Mouse (Mus musculus) limb, embryonic 10.5 days (tissue): ENCODE measurements around the gene Ccnf. TPM values are rescaled to one million over a fixed set of nuclear protein-coding genes. Genes with fewer than 3 reads are reported as not detected.
A peak's percentile ranks its signal among the peaks of the same experiment; 100 is the strongest.

ENCODE experiments used
- DNase-seq: peaks from one replicate; pipeline ENCODE4 v3.0.0-alpha.2; 2017; ENCODE audit warnings: low spot score
- H3K27ac ChIP-seq: fragments of 300-500 bp; sonication (generic); 2 replicates; pipeline ENCODE4 v1.5.1; 2016; ENCODE audit warnings: mild to moderate bottlenecking
- H3K27me3 ChIP-seq: fragments of 300-500 bp; sonication (generic); 2 replicates; pipeline ENCODE4 v1.6.1; 2016; ENCODE audit warnings: low read depth, mild to moderate bottlenecking; ENCODE audit not compliant: poor library complexity, severe bottlenecking
- H3K36me3 ChIP-seq: fragments of 300-500 bp; sonication (generic); 2 replicates; pipeline ENCODE4 v1.6.1; 2016; ENCODE audit warnings: mild to moderate bottlenecking, moderate library complexity
- H3K4me1 ChIP-seq: fragments of 300-500 bp; sonication (generic); 2 replicates; pipeline ENCODE4 v1.6.1; 2016
- H3K4me3 ChIP-seq: fragments of 300-500 bp; sonication (generic); 2 replicates; pipeline ENCODE4 v1.5.1; 2016; ENCODE audit warnings: mild to moderate bottlenecking, moderate library complexity
- H3K9me3 ChIP-seq: fragments of 300-500 bp; sonication (generic); replicated peaks from 2 replicates; pipeline ENCODE4 v1.6.1; 2016; ENCODE audit warnings: mild to moderate bottlenecking
- WGBS: fragments of 180-500 bp; shearing (Covaris S2); methylation state at CpG from one replicate; pipeline ENCODE4 v1.1.7; 2016; 5-methylcytosine and 5-hydroxymethylcytosine counted together
- polyA plus RNA-seq: library from polyadenylated mRNA; unstranded; fragments of >200 nt; fragmentation: Nextera tagmentation; extraction: Ambion mirVana; gene quantifications from 2 replicates; pipeline ENCODE4 v1.2.1, GENCODE M21; 2016

Gene Ccnf
- polyA plus RNA-seq, 1 experiment from 2014 or later = 120 TPM

DNA sequence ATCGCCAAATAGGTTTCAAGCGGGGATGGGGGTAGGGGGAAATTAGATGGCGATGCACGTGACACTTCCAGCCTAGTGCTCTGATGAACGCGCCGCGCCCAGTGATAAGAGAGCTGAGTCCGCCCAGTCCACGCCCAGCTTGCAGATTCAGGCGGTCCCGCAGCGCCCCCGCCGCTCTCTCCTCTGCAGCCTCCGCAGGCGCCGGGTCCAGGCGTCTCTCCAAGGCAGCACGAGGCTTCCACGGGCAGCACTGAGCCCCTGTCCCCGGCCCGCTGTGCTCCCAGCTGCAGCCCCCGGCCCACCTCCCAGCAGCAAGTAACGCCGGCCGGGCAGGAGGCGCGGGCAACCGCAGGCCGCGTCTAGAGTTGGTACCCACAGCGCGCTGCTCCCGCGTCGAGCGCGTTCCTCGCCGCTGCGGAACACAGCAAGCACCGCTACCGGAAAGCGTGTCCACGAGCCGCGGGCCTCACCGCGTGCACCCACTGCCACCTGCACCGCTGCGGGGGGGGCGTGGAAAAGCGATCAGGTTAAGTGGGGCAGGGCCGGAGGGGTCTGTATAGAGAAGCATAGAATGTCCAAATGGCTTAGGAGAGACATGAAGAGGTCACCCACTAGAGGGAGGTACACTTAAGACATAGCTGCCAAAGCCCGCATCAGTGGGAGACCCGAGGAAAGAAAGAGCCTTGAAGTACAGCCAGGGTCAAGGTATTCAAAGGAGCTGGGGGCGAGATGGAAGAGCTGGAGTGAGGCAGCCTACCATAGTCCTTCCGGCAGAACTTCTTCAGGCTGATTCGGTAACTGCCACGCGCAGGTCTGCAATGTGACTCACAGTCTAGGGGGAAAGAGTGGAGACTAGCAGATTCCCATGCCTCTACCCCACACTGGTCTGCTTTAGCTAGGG, 44.6 kb downstream of the Ccnf start:
- peaks cover 79% of the 10 kb centered on the region for H3K4me1 ChIP-seq

DNA sequence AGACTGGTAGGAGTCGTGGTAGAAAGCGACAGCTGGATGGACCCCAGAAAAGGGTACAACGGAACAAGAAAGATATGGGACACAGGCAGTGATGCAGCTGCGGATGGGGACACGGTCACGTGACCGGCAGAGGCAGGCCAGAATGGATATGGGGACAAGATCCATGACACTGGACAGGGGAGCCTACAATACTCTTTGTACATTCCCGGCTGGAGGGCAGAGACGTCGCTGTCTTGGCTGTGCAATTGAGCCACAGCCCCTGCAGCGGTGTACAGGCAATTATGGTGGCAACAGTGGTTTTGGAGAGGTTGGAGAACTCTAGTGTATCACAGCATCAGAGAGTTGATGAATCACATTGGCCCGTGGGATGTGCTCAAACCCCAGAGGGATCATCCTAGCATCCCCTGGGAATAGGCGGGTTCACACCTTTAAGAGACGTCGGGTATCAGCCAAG, 45.3 kb downstream of the Ccnf start:
- H3K4me1 ChIP-seq = peaks cover 71% of the 10 kb centered on the region
- peak overlapping the region; percentile 87 for H3K27ac ChIP-seq
- peaks cover 22% of the 10 kb centered on the region for H3K27me3 ChIP-seq
- H3K36me3 ChIP-seq = peaks cover 4% of the 10 kb centered on the region; the same call in 1 of the 2 replicates
- H3K9me3 ChIP-seq = no peaks in the 10 kb centered on the region
- DNase-seq = no peak
- WGBS = 8% methylated on average over 15 of the region's 15 CpGs
- H3K4me3 ChIP-seq = peak overlapping the region; percentile 70

More for the DNA sequence above, 44.6 kb downstream of the Ccnf start:
- no peaks in the 10 kb centered on the region for H3K9me3 ChIP-seq
- peak overlapping the region; percentile 70 for H3K4me3 ChIP-seq
- 6% methylated on average over 62 of the region's 62 CpGs for WGBS
- peak; percentile 70 for DNase-seq
- H3K36me3 ChIP-seq = peaks cover 4% of the 10 kb centered on the region; the same call in 1 of the 2 replicates
- H3K27ac ChIP-seq = peak overlapping the region; percentile 87
- peaks cover 22% of the 10 kb centered on the region for H3K27me3 ChIP-seq

DNA sequence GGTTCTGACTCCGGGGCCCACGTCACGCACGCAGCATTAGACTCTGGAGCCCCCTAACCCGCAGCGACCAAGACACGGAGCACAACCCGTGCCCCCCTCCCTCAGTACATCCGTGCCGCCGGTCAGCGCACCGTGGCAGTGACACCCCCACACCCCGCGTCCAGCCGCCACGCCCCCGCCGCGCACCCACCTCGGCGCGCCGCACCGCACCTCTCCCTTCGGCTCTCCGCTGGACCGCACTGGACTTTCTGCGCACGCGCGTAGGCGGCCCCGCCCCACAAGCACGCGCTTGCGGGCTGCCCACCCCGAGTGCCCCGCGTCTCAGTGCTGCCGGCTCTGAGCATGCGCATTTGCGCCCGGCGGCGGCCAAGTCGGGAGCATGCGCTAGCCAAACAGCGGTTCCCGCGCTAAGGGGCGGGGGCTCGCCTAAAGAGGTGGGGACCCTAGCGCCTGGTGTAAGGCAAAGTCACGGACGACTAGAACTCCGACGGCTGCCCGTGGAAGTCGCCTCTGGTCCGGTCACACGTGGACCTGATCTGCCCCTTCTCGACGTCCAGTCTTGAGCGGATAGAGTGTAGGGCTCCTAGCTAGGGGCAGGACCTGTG, 45.9 kb downstream of the Ccnf start, which contains the start of gene Tbc1d24:
Gene Tbc1d24, minus strand, starts transcription at position 279 of the 605 bp plus-strand sequence.
- peaks cover 22% of the 10 kb centered on the region for H3K27me3 ChIP-seq
- peaks cover 4% of the 10 kb centered on the region; the same call in 1 of the 2 replicates for H3K36me3 ChIP-seq
- no peaks in the 10 kb centered on the region for H3K9me3 ChIP-seq
- peak within 1 kb of the TSS; percentile 70 for H3K4me3 ChIP-seq
- H3K27ac ChIP-seq = peak within 1 kb of the TSS; percentile 87
- DNase-seq = peak; percentile 97
- under 1% methylated on average over 65 of the region's 65 CpGs for WGBS
- H3K4me1 ChIP-seq = peaks cover 66% of the 10 kb centered on the region

DNA sequence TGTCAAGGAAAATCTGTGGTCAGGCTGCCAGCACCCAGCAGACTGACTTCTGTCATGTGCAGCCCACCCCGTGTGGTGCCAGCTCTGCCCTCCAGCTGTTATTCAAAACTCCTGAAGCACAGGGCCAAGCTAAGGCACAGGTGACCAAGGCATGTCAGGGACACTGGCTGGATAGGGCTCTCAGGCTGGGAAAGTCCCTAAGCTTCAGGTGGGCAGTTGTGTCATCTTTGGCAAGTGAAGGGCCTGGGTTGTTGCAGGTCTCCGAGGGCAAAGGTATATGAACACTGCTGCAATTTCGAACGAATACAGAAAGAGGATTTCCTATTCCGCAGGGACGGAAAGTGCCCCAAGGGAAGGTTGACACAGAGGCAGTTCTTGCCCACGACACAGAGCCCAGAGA, 46.4 kb downstream of the Ccnf start:
- H3K27ac ChIP-seq = peak overlapping the region; percentile 87
- peaks cover 4% of the 10 kb centered on the region; the same call in 1 of the 2 replicates for H3K36me3 ChIP-seq
- 13% methylated on average over 7 of the region's 7 CpGs for WGBS
- H3K27me3 ChIP-seq = peaks cover 22% of the 10 kb centered on the region
- no peaks in the 10 kb centered on the region for H3K9me3 ChIP-seq
- peaks cover 61% of the 10 kb centered on the region for H3K4me1 ChIP-seq
- H3K4me3 ChIP-seq = peak overlapping the region; percentile 70
- DNase-seq = peak; percentile 53

DNA sequence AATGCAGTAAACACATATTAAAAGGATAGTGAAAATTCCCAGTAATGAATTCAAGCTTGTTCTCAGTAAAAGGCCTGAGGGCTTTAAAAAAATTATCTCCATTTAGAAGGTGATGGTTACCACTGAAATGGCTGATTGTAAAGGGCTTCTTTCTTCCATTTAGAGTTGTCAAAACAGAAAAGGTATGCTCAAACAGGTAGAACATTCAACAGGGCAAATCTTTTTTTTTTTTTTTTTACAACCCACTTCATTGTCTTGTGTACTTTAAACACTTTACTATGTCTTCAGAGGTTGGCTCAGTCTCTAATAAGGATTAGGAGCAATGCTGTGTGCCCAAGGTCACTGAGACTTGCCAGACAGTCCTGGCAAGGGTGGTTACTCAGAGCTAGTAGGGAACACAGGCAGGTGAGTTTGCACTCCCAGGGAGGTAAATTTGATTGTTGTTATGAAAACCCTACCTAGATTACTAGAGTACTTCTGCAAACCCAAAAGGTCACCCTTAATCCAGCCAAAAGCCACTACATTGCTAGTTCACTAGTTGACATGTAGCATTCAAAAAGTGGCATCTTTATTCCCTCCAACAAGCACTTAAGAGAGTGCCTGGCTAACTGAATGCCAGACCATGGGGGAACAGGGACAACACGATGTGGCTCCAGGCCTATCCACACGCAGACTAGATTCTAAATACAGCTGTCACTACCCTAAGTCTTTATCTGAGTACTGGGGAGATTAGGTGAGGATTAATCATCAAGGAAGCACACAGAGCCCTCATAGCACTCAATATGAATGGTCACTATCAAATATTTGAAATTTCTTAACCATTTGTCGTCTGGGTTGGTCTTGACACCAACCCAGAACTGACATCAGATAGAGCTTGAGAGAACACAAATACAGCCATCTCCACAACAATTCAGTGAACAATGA, 47.4 kb downstream of the Ccnf start:
- peaks cover 22% of the 10 kb centered on the region for H3K27me3 ChIP-seq
- H3K27ac ChIP-seq = no peak overlapping the region
- no peak overlapping the region for H3K4me3 ChIP-seq
- no peak for DNase-seq
- H3K36me3 ChIP-seq = peaks cover 4% of the 10 kb centered on the region; the same call in 1 of the 2 replicates
- peaks cover 51% of the 10 kb centered on the region for H3K4me1 ChIP-seq
- 79% methylated on average over 3 of the region's 3 CpGs for WGBS
- H3K9me3 ChIP-seq = no peaks in the 10 kb centered on the region

DNA sequence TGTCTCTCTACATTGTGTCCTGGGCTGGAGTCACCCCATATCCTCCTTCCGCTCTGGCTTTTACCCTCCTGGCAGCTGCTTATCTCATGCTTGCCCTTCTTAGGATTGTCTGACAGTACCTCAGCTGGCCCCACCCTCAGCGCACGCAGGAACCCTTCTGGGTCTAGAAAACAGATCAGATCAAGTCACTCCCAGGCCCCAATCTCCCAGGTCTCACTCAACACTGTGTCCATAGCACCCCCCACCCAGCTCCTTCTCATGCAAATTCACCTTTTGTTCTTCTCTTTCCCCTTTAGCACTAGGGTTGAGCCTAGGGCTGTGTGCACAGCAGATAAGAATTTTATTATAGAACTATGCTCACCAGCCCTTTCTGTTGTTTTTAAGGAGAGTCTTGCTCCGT, 48.2 kb downstream of the Ccnf start:
- peaks cover 43% of the 10 kb centered on the region for H3K4me1 ChIP-seq
- no peak for DNase-seq
- H3K27me3 ChIP-seq = peaks cover 22% of the 10 kb centered on the region
- no peak overlapping the region for H3K4me3 ChIP-seq
- no peak overlapping the region for H3K27ac ChIP-seq
- H3K36me3 ChIP-seq = peaks cover 4% of the 10 kb centered on the region; the same call in 1 of the 2 replicates
- 54% methylated on average over 4 of the region's 4 CpGs for WGBS
- no peaks in the 10 kb centered on the region for H3K9me3 ChIP-seq

DNA sequence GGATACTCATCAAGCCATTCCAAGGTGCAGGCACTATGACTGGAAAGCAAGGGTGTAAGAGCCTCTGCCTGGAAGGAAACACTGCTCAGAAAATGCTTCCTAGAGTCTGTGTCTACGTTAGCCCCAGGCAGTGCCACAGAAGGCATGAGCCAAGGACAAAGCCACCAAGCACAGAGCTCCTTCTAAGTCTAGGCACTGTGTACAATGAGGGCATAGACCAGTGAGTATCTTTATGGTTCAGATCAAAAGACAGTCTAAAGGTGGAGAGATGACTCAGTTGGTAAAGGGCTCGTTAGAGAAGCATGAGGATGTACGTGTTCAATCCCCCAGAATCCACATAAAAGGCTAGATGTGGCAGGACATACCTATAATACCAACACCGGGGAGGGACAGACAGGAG, 50.2 kb downstream of the Ccnf start:
- H3K27ac ChIP-seq = no peak overlapping the region
- 85% methylated on average over 4 of the region's 4 CpGs for WGBS
- no peaks in the 10 kb centered on the region for H3K36me3 ChIP-seq
- no peak for DNase-seq
- H3K27me3 ChIP-seq = peaks cover 3% of the 10 kb centered on the region
- no peaks in the 10 kb centered on the region for H3K9me3 ChIP-seq
- H3K4me3 ChIP-seq = no peak overlapping the region
- H3K4me1 ChIP-seq = peaks cover 23% of the 10 kb centered on the region

DNA sequence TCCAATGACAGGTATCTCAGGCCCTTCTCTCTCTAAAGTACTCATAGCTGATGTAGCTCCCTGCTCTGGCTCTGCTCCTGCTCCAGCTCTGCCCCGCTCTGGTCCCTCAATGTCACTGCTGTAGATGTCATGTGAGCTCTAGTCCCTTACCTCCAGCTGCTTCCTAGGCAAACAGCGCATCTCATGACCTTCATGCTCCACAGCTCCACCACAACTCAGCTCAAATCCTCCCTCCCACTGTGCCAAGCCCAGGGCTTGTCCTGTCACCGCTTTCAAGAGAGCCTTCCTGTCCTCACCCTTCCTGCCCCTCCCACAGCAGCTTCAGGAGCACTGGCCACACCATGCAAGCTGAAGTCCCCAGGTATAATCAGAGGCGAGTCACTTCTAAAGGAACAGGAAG, 51.5 kb downstream of the Ccnf start:
- no peaks in the 10 kb centered on the region for H3K36me3 ChIP-seq
- no peaks in the 10 kb centered on the region for H3K9me3 ChIP-seq

DNA sequence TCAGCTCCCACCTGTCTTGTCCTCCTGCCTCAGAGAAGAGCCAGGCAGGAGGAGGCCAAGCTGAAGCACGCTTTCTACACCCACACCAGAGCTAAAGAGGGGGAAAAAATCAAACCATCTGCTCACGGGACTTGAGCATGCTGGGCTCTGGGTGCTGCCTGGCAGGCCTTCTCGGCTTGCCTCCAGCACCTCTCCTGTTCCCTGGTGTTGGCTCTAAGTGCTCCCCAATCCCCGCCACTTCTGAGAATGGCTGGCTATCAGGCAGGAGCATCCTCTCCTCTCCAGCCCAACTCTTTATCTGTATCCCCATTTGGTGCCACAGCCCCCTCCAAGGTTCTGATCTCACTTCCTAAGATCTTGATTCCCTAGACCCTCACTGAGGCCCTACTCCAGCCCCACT, 52.0 kb downstream of the Ccnf start:
- H3K27me3 ChIP-seq = no peaks in the 10 kb centered on the region
- no peaks in the 10 kb centered on the region for H3K9me3 ChIP-seq
- 78% methylated on average over 4 of the region's 4 CpGs for WGBS
- H3K36me3 ChIP-seq = no peaks in the 10 kb centered on the region
- no peak for DNase-seq
- no peak overlapping the region for H3K4me3 ChIP-seq
- peaks cover 8% of the 10 kb centered on the region for H3K4me1 ChIP-seq
- H3K27ac ChIP-seq = no peak overlapping the region

More for the DNA sequence above, 51.5 kb downstream of the Ccnf start:
- peaks cover 10% of the 10 kb centered on the region for H3K4me1 ChIP-seq
- H3K27ac ChIP-seq = no peak overlapping the region
- no peaks in the 10 kb centered on the region for H3K27me3 ChIP-seq
- DNase-seq = no peak
- 64% methylated on average over 4 of the region's 4 CpGs for WGBS
- H3K4me3 ChIP-seq = no peak overlapping the region

DNA sequence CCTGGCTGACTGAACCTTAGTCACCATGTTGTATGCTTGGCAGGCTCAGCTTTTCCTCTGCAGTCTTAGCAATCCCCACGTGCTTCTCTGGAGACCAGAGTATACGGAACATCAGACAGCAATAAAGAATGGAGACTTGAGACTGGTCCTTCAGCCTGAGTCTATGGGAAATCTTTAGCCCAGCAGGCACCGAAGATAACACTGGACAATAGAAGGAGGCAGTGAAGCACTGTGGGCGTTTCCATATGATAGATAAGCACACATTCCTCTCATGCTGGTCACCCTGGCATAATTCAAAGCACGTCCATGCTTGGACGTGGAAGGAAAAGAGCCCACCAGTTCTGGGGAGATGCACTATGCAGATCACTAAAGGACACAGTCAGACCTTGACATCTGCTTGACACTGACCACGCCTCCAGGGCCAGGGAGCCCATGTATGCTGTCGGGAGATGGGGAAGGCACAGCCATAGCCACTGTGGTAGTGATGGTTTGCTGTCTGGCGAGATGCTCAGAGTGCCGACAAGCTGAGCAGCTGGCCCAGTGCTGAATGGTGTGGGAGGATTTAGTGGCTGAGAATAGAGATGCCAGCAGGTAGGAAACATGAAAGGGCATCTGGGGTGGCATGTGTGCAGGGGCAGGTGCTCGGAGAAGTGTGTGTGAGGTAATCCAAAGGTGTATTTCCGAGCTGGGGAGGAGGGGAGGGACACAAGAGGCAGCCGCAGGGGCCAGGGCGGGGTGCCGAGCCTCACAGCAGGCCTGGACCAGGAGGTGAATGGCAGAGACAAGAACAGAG, 54.1 kb downstream of the Ccnf start:
- Histone ChIP-seq H3K4me3 (no peak overlapping the region), H3K36me3 (no peaks in the 10 kb centered on the region), H3K27ac (no peak overlapping the region), H3K9me3 (no peaks in the 10 kb centered on the region), H3K27me3 (no peaks in the 10 kb centered on the region), H3K4me1 (peaks cover 9% of the 10 kb centered on the region; the same call in 1 of the 2 replicates)
- WGBS = 73% methylated on average over 15 of the region's 15 CpGs
- no peak for DNase-seq

DNA sequence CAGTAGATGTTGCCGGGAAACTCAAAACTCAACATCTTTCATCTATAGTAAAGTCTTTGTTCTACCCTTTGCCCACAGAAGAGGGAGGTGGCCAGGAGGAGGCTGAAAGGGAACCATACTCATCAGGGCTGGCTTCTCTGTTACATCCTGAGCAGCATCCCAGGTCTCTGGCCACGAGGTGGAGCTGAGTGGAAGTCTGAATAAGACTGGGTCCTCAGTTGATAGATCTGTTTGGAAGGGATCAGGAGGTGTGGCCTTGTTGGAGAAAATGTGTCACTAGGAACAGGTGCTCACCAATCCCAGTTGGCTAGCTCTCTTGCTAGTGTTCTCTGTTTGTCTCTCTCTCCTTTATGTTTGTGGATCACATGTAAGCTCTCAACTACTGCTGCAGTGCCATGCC, 55.9 kb downstream of the Ccnf start:
- Histone ChIP-seq H3K4me1 (peaks cover 9% of the 10 kb centered on the region; the same call in 1 of the 2 replicates), H3K4me3 (no peak overlapping the region), H3K36me3 (no peaks in the 10 kb centered on the region), H3K27me3 (no peaks in the 10 kb centered on the region), H3K9me3 (no peaks in the 10 kb centered on the region), H3K27ac (no peak overlapping the region)
- WGBS = 82% methylated on average over 2 of the region's 2 CpGs
- no peak for DNase-seq
